Mouse (Mus musculus): ENCODE measurements at regions not wholly inside any gene's neighbourhood (a gene's known extent, or its start where the extent isn't known, plus 50 kb on each side); places are given as distances from the start of the nearest gene placed in this dataset.

DNA sequence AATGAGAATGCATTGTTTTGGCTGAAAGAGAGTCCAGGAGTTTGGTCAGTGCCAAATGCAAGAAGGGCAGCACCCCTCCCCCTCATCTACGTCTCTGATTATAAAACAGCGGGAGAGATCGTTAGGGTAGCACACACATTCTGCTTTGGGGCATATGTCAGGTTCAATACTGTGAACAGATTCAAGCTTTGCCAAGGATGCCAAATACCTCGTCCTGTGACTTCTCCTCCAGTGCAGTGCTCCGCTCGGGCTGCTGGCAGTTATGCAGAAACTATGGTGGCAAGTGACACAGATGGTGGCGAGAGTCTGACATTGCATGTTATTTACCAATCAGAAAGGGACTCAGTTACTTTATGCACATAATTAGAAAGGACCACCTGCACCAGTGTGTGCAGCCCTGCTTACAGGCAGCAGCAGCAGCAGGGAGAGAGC, 799.9 kb downstream of the Robo1 start:
- 59% methylated on average over 7 of the region's 7 CpGs for WGBS
- Histone ChIP-seq H3K27me3 (replicated peaks; ENCODE audit: control insufficient read depth, insufficient read depth, low read length) (no peaks in the 10 kb centered on the region), H3K4me1 (ENCODE audit: control insufficient read depth, insufficient read depth, low read length) (no peaks in the 10 kb centered on the region), H3K27ac (ENCODE audit: insufficient read depth, low read depth, low read length) (no peak overlapping the region), H3K36me3 (ENCODE audit: control insufficient read depth, insufficient read depth, low read length) (no peaks in the 10 kb centered on the region), H3K4me3 (ENCODE audit: insufficient read depth, low read depth, low read length) (no peak overlapping the region)
- no peak for TF ChIP-seq POLR2A (IDR thresholded peaks at IDR 0.05; ENCODE audit: low read depth, low read length)
- TF ChIP-seq CTCF (conservative IDR thresholded peaks at IDR 0.05; ENCODE audit: insufficient read depth, insufficient read length, low read depth, low read length), result no peak
- no peak for DNase-seq

DNA sequence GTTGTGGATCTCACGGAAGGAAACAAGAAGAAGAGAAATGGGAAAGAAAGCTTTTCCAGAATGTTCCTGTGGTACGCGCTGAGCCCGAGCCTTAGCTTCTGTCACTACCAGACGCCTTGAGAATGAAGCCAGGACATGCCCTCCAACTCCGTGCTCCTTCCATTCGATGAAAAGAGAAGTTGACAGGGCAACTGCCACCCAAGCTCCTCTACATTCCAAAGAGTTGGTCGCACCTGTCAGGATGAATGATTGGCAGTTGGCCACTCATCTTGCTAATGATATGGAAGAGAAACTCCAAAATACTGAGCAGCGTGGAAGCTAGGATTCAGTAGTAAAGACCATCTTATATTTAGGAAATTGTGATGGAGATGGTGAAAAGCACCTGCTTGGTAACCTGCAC, 799.5 kb downstream of the Robo1 start:
- H3K27ac ChIP-seq (ENCODE audit: insufficient read depth, low read depth, low read length), result no peak overlapping the region
- no peak for TF ChIP-seq POLR2A (IDR thresholded peaks at IDR 0.05; ENCODE audit: low read depth, low read length)
- no peak for TF ChIP-seq CTCF (conservative IDR thresholded peaks at IDR 0.05; ENCODE audit: insufficient read depth, insufficient read length, low read depth, low read length)

DNA sequence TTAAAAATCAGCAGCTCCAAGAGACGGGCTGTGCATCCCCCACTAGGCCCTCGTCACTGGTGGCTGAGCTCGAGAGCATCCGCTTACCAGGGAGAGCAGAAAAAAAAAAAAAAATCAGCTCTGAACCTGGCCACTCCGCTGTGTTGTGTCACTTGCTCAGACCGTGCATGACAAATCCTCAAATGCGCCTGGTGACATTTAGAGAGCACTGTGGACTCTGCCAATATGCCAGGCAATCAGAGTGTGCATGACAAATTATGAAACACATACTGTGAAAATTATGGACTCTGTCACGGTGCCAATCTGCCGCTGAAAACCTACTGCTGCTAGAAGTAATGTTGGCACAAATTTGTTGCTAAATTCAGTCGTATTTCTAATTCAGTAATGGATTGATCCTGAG, 797.4 kb downstream of the Robo1 start:
- H3K27me3 ChIP-seq (replicated peaks; ENCODE audit: control insufficient read depth, insufficient read depth, low read length), result no peaks in the 10 kb centered on the region
- no peaks in the 10 kb centered on the region for H3K36me3 ChIP-seq (ENCODE audit: control insufficient read depth, insufficient read depth, low read length)
- TF ChIP-seq POLR2A (IDR thresholded peaks at IDR 0.05; ENCODE audit: low read depth, low read length) (no peak), CTCF (conservative IDR thresholded peaks at IDR 0.05; ENCODE audit: insufficient read depth, insufficient read length, low read depth, low read length) (no peak)
- WGBS, result 56% methylated on average over 10 of the region's 10 CpGs
- no peak overlapping the region for H3K4me3 ChIP-seq (ENCODE audit: insufficient read depth, low read depth, low read length)
- H3K27ac ChIP-seq (ENCODE audit: insufficient read depth, low read depth, low read length), result no peak overlapping the region
- no peaks in the 10 kb centered on the region for H3K4me1 ChIP-seq (ENCODE audit: control insufficient read depth, insufficient read depth, low read length)
- no peak for DNase-seq

More for the DNA sequence above, 799.5 kb downstream of the Robo1 start:
- WGBS, result 83% methylated on average over 9 of the region's 9 CpGs
- H3K4me1 ChIP-seq (ENCODE audit: control insufficient read depth, insufficient read depth, low read length), result no peaks in the 10 kb centered on the region
- H3K4me3 ChIP-seq (ENCODE audit: insufficient read depth, low read depth, low read length), result no peak overlapping the region
- H3K27me3 ChIP-seq (replicated peaks; ENCODE audit: control insufficient read depth, insufficient read depth, low read length), result no peaks in the 10 kb centered on the region
- no peak for DNase-seq
- no peaks in the 10 kb centered on the region for H3K36me3 ChIP-seq (ENCODE audit: control insufficient read depth, insufficient read depth, low read length)

DNA sequence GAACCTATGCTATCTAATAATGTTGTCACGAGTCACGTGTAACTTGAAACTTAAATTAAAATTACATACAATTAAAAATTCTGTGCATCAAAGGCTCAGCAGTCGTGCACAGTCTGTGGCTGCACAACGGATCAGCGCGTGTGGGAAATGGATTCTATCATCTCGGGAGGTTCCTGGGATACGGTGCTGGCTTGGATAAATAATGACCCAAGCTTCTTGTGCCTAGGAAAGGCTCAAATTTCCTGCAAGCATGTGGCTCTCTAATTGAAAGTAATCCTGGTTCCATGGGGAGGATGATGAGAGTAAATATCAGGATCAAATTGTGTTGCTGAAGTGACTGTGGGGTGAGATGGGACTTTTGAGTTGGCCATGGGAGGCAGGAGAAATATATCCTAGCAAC, 792.2 kb downstream of the Robo1 start:
- Histone ChIP-seq H3K27me3 (replicated peaks; ENCODE audit: control insufficient read depth, insufficient read depth, low read length) (no peaks in the 10 kb centered on the region), H3K27ac (ENCODE audit: insufficient read depth, low read depth, low read length) (no peak overlapping the region), H3K4me1 (ENCODE audit: control insufficient read depth, insufficient read depth, low read length) (no peaks in the 10 kb centered on the region), H3K36me3 (ENCODE audit: control insufficient read depth, insufficient read depth, low read length) (no peaks in the 10 kb centered on the region), H3K4me3 (ENCODE audit: insufficient read depth, low read depth, low read length) (no peak overlapping the region)
- TF ChIP-seq CTCF (conservative IDR thresholded peaks at IDR 0.05; ENCODE audit: insufficient read depth, insufficient read length, low read depth, low read length) (no peak), POLR2A (IDR thresholded peaks at IDR 0.05; ENCODE audit: low read depth, low read length) (no peak)
- WGBS, result 32% methylated on average over 8 of the region's 8 CpGs
- no peak for DNase-seq

DNA sequence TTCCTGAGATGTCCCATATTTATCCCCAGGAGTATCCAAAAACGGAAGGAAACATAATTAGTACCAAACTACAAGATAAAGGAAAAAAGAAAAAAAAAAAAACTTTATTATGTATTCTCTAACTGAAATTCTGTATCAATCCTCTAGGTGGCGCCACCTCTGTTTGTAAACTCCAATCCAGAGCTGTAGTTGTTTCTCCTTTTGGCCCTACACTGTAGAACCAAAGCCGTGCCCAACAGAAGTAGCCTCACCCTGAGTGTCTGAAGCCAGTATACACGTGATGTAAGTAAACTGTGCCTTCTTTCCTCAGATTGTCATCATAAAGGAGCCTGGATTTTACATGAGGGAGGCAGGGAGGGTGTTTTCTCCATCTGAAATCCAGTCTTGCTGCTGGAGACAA, 790.7 kb downstream of the Robo1 start:
- Histone ChIP-seq H3K4me1 (ENCODE audit: control insufficient read depth, insufficient read depth, low read length) (no peaks in the 10 kb centered on the region), H3K27me3 (replicated peaks; ENCODE audit: control insufficient read depth, insufficient read depth, low read length) (no peaks in the 10 kb centered on the region), H3K36me3 (ENCODE audit: control insufficient read depth, insufficient read depth, low read length) (no peaks in the 10 kb centered on the region), H3K4me3 (ENCODE audit: insufficient read depth, low read depth, low read length) (no peak overlapping the region), H3K27ac (ENCODE audit: insufficient read depth, low read depth, low read length) (no peak overlapping the region)
- TF ChIP-seq CTCF (conservative IDR thresholded peaks at IDR 0.05; ENCODE audit: insufficient read depth, insufficient read length, low read depth, low read length) (0 out of 2 replicates have a peak, but pooled peaks have one; percentile 15), POLR2A (IDR thresholded peaks at IDR 0.05; ENCODE audit: low read depth, low read length) (no peak)
- peak; percentile 11 for DNase-seq
- 20% methylated on average over 4 of the region's 4 CpGs for WGBS

DNA sequence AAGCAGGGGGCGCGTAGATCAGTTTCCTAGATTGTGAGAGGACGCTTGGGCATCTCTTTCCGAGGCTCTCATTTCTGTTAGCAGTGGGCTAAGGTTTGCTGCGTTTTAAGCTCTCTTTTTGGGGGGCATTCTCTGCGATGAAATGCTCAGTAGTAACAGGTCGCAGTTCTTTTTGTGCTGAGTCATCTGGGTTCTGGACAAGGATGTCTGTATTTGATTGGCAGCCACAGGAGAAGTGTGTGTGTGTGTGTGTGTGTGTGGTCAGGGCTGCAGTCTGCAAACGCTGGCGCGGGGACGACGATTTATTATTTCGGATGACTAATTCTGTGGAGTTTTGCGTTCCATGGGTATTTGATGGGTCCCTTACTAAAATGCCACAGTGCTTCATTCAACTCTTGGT, 789.1 kb downstream of the Robo1 start:
- Histone ChIP-seq H3K27me3 (replicated peaks; ENCODE audit: control insufficient read depth, insufficient read depth, low read length) (no peaks in the 10 kb centered on the region), H3K4me3 (ENCODE audit: insufficient read depth, low read depth, low read length) (no peak overlapping the region), H3K4me1 (ENCODE audit: control insufficient read depth, insufficient read depth, low read length) (no peaks in the 10 kb centered on the region), H3K27ac (ENCODE audit: insufficient read depth, low read depth, low read length) (no peak overlapping the region), H3K36me3 (ENCODE audit: control insufficient read depth, insufficient read depth, low read length) (no peaks in the 10 kb centered on the region)
- DNase-seq, result no peak
- TF ChIP-seq CTCF (conservative IDR thresholded peaks at IDR 0.05; ENCODE audit: insufficient read depth, insufficient read length, low read depth, low read length) (no peak), POLR2A (IDR thresholded peaks at IDR 0.05; ENCODE audit: low read depth, low read length) (no peak)
- WGBS, result 32% methylated on average over 14 of the region's 14 CpGs

DNA sequence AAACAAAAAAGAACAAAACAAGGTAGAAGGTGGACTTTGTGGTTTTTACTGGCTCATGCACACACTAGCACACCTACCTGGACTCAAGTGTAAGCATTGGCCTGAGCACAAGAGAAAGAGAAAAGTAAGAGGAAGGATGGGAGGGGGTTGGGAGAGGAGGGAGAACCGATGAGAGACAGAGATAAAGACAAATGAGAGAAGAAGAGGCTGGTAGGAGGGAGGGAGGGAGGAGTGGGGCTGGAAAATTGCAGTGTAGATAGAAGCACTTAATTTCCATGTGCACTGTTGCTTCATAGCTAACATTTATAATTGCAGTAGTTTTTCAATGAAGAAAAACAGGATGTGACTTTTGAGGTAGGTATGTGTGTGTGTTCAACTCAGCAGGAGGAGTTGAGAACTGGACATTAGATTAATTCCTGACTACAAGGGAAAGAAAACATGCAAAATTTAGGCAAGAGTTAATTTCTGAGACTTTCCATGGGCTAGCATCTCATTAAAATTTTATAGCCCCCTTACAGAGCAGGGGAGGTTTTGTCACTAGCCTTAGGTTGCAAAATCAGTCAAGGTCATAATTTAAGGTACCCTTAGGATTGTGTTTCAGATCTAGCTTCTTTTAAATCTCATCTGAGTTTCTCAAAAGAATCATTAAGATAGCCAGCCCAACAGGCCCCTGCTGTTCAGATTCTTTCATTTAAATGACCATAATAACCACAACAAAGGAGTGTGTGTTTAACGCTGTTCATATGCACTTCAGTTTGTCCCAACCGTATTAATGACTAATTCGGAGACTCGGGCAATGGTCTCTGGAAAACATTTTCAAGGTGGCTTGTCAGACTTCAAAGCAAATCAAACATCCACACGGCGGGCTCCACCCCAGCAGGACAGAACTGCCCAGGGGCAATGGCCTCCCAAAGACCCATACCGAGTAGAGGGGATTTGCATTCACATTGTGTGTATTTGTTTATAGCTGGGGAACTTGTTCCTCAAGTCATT, 788.3 kb downstream of the Robo1 start:
- peak; percentile 2 for DNase-seq
- no peak overlapping the region for H3K27ac ChIP-seq (ENCODE audit: insufficient read depth, low read depth, low read length)
- TF ChIP-seq CTCF (conservative IDR thresholded peaks at IDR 0.05; ENCODE audit: insufficient read depth, insufficient read length, low read depth, low read length), result no peak
- TF ChIP-seq POLR2A (IDR thresholded peaks at IDR 0.05; ENCODE audit: low read depth, low read length), result no peak
- no peak overlapping the region for H3K4me3 ChIP-seq (ENCODE audit: insufficient read depth, low read depth, low read length)
- H3K36me3 ChIP-seq (ENCODE audit: control insufficient read depth, insufficient read depth, low read length), result no peaks in the 10 kb centered on the region
- H3K4me1 ChIP-seq (ENCODE audit: control insufficient read depth, insufficient read depth, low read length), result no peaks in the 10 kb centered on the region
- WGBS, result 21% methylated on average over 8 of the region's 8 CpGs
- H3K27me3 ChIP-seq (replicated peaks; ENCODE audit: control insufficient read depth, insufficient read depth, low read length), result no peaks in the 10 kb centered on the region
